Mouse (Mus musculus) stomach, embryonic 14.5 days (tissue): ENCODE measurements around the gene Siae. TPM values are rescaled to one million over a fixed set of nuclear protein-coding genes. Genes with fewer than 3 reads are reported as not detected.
A peak's percentile ranks its signal among the peaks of the same experiment; 100 is the strongest.

ENCODE experiments used
- ATAC-seq: fragments of 200-750 bp; cut with Nextera tagmentation; 2 replicates; pipeline ENCODE4 v1.8.0; 2017; ENCODE audit warnings: low read depth, moderate TSS enrichment; ENCODE audit not compliant: insufficient number of reproducible peaks, insufficient read depth, low FRiP score
- H3K27ac ChIP-seq: fragments of 300-500 bp; sonication (generic); 2 replicates; pipeline ENCODE4 v1.5.1; 2014; ENCODE audit warnings: mild to moderate bottlenecking, low read length, moderate library complexity, mixed read lengths
- H3K27me3 ChIP-seq: fragments of 300-500 bp; sonication (generic); 2 replicates; pipeline ENCODE4 v1.6.1; 2014; ENCODE audit warnings: low read length, control low read depth, mixed read lengths; ENCODE audit not compliant: control insufficient read depth, insufficient read depth
- H3K36me3 ChIP-seq: fragments of 300-500 bp; sonication (generic); 2 replicates; pipeline ENCODE4 v1.6.1; 2014; ENCODE audit warnings: mild to moderate bottlenecking, control low read depth, low read length, moderate library complexity, mixed read lengths; ENCODE audit not compliant: control insufficient read depth, insufficient read depth
- H3K4me1 ChIP-seq: fragments of 300-500 bp; sonication (generic); 2 replicates; pipeline ENCODE4 v1.6.1; 2014; ENCODE audit warnings: low read length, control low read depth, mixed read lengths; ENCODE audit not compliant: control insufficient read depth, insufficient read depth
- H3K4me2 ChIP-seq: fragments of 300-500 bp; sonication (generic); replicated peaks from 2 replicates; pipeline ENCODE4 v1.6.1; 2014; ENCODE audit warnings: low read depth, low read length, control low read depth
- H3K4me3 ChIP-seq: fragments of 300-500 bp; sonication (generic); 2 replicates; pipeline ENCODE4 v1.5.1; 2014; ENCODE audit warnings: low read depth, low read length, control low read depth
- H3K9ac ChIP-seq: fragments of 300-500 bp; sonication (generic); replicated peaks from 2 replicates; pipeline ENCODE4 v1.6.1; 2014; ENCODE audit warnings: low read depth, mild to moderate bottlenecking, control low read depth, low read length, moderate library complexity, mixed read lengths
- H3K9me3 ChIP-seq: fragments of 300-500 bp; sonication (generic); 2 replicates; pipeline ENCODE4 v1.6.1; 2016; ENCODE audit warnings: low read depth, low read length, control low read depth; ENCODE audit not compliant: control insufficient read depth
- WGBS: fragments of 180-500 bp; shearing (Covaris S2); extraction: QIAGEN DNeasy Blood & Tissue Kit; methylation state at CpG from one replicate; pipeline ENCODE4 v1.1.7; 2014; 5-methylcytosine and 5-hydroxymethylcytosine counted together
- polyA plus RNA-seq: library from polyadenylated mRNA; unstranded; fragments of >200 nt; fragmentation: Nextera tagmentation; extraction: Ambion mirVana; gene quantifications from 2 replicates; pipeline ENCODE4 v1.2.1, GENCODE M21; 2014

Siae gene
- polyA plus RNA-seq, 1 experiment from 2014 or later: 12.7 TPM

DNA sequence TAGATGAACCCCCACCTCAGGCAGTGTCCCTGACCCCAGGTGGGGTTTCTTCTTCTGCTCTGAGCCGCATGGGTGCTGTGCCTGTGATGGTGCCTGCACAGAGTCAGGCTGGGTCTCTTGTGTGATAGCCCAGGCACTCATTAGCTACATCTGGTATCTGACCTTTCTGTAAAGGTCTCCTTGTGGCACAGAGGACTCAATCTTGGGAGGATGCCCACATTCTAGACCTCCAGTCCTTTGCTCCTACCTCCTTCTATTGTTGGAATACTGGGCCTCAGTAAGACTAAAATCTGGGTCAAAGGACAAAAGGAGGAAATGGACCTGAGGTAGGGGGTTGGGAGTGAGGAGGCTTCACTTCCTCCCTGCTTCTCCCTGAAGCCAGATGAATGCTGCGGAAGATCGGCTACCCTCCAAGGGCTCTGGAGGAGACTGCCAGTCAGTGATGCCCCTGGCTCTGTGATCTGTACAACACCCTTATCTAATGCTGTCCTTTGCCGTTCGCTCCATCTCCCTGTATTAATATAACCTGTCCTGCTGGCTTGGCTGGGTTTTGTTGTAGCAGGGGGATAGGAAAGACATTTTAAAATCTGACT, 17.7 kb upstream of the Siae start:
- ATAC-seq: no peak
- 78% methylated on average over 5 of the region's 5 CpGs for WGBS
- no peak overlapping the region for H3K27ac ChIP-seq

DNA sequence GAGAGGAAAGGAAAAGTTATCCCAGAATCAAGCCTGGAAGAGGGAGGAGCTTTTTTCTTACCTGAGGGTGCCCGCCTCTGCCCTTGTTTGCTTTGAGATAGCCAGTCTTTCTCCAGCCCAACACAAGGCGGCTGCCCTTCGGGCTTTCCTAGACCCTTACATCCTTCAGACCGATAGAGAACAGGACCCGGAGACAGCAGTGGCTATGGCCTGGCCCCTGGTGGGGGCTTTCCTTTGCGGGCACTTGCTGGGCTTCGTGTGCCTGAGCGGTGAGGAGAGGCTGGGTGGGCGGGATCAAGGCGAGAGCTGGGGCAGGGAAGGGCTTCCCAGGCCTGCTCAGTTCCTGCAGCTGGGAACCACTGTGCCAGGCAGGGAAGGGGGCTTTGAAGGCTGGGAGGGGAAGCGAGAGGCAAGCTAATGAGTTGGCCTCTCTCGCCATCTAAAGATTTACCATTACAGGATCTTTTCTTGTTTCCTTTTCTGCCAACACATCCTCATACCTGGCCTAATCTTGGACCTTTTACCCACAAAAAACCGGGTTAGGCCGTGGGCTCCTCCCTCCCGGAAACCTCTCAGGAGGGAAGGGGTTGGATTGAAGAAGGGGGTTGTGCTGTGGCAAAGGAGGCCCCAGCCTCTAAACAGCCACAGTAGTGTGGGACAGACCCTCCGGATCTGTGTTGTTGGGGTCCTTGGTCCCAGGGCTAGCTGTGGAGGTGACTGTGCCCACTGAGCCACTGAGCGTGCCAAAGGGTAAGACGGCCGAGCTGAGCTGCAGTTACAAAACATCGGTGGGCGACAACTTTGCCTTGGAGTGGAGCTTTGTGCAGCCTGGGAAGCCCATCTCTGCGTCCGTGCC, 16.1 kb upstream of the Siae start, which contains the start of gene Vsig2:
Gene Vsig2, plus strand, starts transcription at position 86 of the 856 bp plus-strand sequence.
- no peak within 1 kb of the TSS; the same call in 1 of the 2 replicates for H3K27ac ChIP-seq
- no peak within 1 kb of the TSS for H3K9ac ChIP-seq
- no peaks in the 10 kb centered on the region; the same call in 1 of the 2 replicates for H3K4me1 ChIP-seq
- no peaks in the 10 kb centered on the region for H3K9me3 ChIP-seq
- peak; percentile 57 for ATAC-seq
- H3K36me3 ChIP-seq: no peaks in the 10 kb centered on the region
- H3K4me2 ChIP-seq: peak within 1 kb of the TSS; percentile 23; the same call in 1 of the 2 replicates
- peak within 1 kb of the TSS; percentile 12; the same call in 1 of the 2 replicates for H3K4me3 ChIP-seq
- H3K27me3 ChIP-seq: no peaks in the 10 kb centered on the region
- whole genome bisulfite sequencing: 61% methylated on average over 23 of the region's 23 CpGs

More for the DNA sequence above, 17.7 kb upstream of the Siae start:
- Histone ChIP-seq H3K27me3 (no peaks in the 10 kb centered on the region), H3K4me2 (no peak overlapping the region), H3K4me1 (no peaks in the 10 kb centered on the region), H3K9me3 (no peaks in the 10 kb centered on the region), H3K4me3 (no peak overlapping the region), H3K36me3 (no peaks in the 10 kb centered on the region), H3K9ac (no peak overlapping the region)

DNA sequence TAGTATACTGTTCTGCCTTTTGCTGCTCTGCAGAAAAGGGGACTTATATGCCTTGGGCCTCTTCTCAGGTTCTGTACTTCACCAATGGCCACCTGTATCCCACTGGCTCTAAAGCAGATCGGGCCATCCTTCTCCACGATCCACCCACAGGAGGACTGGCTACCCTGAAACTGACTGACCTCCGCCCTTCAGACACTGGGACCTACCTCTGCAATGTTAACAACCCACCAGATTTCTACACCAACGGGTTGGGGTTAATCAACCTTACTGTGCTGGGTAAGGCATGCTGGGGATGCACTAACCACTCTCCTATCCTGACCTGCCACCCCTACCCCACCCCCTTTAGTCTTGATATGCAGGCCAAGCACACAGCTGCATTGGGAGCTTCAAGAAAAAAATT, 15.3 kb upstream of the Siae start:
- H3K4me2 ChIP-seq: peak overlapping the region; percentile 23; the same call in 1 of the 2 replicates
- H3K36me3 ChIP-seq: no peaks in the 10 kb centered on the region
- no peak for ATAC-seq
- no peaks in the 10 kb centered on the region for H3K9me3 ChIP-seq
- 86% methylated on average over 4 of the region's 4 CpGs for WGBS
- no peak overlapping the region for H3K27ac ChIP-seq
- no peak overlapping the region for H3K9ac ChIP-seq
- H3K27me3 ChIP-seq: peaks cover 2% of the 10 kb centered on the region; the same call in 1 of the 2 replicates
- no peak overlapping the region for H3K4me3 ChIP-seq
- peaks cover 3% of the 10 kb centered on the region; the same call in 1 of the 2 replicates for H3K4me1 ChIP-seq

DNA sequence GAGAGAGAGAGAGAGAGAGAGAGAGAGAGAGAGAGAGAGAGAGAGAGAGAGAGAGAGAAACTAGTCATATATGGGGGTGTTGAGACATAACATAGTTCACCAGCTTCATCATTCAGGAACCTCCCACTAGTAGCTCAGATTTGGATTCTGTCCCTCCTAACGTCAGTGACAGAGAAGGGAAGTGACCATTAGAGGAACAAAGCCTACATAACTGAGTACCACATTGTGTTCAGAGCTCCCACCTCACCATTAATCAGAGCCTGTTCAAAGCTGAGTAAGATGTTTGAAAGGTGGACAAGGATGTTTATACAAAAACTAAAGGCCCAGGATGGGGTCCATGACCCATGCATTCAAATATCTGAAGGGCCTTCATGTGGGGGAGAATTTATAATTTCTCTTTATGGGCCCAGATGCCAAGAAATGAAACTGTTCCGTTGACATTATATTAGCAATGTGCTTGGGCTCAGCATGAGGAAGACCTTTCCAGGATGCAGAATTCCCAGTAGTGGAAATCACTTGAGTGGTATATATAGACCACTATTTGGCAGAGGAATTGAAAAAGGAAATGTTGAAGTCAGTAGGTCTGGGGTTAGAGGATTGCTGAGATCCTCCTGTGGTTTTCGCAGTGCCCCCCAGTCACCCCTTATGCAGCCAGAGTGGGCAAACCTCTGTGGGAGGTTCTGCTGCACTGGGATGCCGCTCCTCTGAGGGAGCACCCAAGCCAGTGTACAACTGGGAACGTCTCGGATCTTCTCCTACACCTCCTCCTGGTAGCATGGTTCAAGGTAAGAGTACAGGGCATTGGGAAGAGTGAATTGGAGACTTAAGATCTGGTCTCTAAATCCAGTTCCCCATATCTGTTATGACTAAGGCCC, 14.6 kb upstream of the Siae start:
- 70% methylated on average over 6 of the region's 6 CpGs for WGBS
- no peak overlapping the region for H3K27ac ChIP-seq
- no peak overlapping the region for H3K4me2 ChIP-seq
- no peak overlapping the region for H3K9ac ChIP-seq
- no peaks in the 10 kb centered on the region for H3K9me3 ChIP-seq
- no peak for ATAC-seq
- no peak overlapping the region for H3K4me3 ChIP-seq
- peaks cover 9% of the 10 kb centered on the region for H3K27me3 ChIP-seq
- H3K4me1 ChIP-seq: peaks cover 5% of the 10 kb centered on the region; the same call in 1 of the 2 replicates
- H3K36me3 ChIP-seq: no peaks in the 10 kb centered on the region

DNA sequence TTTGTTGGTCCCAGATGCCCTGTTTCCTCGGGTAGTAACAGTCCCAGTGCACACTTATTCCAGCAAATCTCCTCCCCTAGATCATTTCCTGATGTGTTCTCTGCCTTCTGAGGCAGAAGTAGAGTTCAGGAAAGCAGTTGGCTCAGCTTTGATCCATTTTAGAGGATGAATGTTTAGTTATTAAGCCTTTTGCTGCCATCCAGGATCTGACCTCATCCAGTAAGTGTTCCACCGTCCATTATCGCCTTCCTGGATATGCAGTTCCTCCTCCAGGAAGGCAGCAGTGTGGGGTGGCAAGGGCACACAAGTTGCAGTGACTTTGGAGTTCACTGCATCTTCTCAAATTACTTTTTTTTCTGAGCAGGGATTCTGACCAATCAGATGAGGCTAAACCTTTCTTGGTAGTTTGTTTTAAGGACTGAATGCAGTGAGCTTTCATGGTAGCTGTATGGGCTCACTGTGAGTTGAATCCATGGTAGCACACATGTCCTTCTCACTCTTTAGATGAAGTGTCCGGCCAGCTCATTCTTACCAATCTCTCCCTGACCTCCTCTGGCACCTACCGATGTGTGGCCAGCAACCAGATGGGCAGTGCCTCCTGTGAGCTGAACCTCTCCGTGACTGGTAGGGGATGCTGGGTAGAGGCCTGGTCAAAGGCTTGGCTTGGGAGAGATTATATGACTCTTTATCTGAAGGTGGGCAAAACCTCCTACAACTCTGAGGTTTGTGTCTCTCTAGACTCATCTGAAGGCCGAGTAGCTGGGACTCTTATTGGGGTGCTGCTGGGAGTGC, 13.5 kb upstream of the Siae start:
- H3K27ac ChIP-seq: no peak overlapping the region
- no peaks in the 10 kb centered on the region for H3K9me3 ChIP-seq
- H3K27me3 ChIP-seq: peaks cover 9% of the 10 kb centered on the region
- H3K9ac ChIP-seq: no peak overlapping the region
- no peak for ATAC-seq
- no peak overlapping the region for H3K4me2 ChIP-seq
- H3K36me3 ChIP-seq: no peaks in the 10 kb centered on the region
- H3K4me3 ChIP-seq: no peak overlapping the region
- WGBS: 63% methylated on average over 7 of the region's 7 CpGs
- H3K4me1 ChIP-seq: peaks cover 5% of the 10 kb centered on the region; the same call in 1 of the 2 replicates

DNA sequence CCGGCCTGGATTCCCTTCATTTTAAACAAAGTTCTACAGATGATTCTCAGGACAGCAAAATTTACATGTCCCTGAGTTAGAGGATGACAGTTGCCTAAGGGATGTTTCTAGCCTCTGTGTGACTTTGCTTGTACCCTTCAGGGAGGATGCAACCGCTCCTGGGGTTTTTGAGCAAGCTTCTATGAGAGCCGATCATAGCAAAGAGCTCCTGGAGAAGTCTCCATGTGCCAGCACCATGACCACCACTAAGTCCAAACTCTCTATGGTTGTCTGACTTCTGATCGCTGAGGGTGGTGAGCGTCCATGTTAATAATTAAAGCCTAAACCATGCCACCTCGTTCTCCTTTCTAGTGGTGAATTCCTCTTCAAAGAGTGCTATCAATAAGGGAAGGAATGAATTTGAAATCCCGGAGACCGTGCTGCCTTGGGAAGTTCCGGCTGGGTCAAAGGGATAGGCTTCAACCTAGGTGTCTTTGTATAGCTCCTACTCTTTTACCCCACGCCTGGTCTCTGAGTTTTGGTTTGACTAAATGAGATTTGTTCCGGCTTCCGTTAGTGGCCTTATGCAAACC, 11.5 kb upstream of the Siae start:
- WGBS: 31% methylated on average over 12 of the region's 12 CpGs
- 0 out of 2 replicates have a peak overlapping the region, but pooled peaks have one; percentile 25 for H3K9ac ChIP-seq
- peak overlapping the region; percentile 32 for H3K4me3 ChIP-seq
- H3K9me3 ChIP-seq: no peaks in the 10 kb centered on the region
- no peaks in the 10 kb centered on the region for H3K36me3 ChIP-seq
- H3K27ac ChIP-seq: no peak overlapping the region
- peak overlapping the region; percentile 53 for H3K4me2 ChIP-seq
- ATAC-seq: no peak
- H3K27me3 ChIP-seq: peaks cover 14% of the 10 kb centered on the region
- peaks cover 5% of the 10 kb centered on the region; the same call in 1 of the 2 replicates for H3K4me1 ChIP-seq

DNA sequence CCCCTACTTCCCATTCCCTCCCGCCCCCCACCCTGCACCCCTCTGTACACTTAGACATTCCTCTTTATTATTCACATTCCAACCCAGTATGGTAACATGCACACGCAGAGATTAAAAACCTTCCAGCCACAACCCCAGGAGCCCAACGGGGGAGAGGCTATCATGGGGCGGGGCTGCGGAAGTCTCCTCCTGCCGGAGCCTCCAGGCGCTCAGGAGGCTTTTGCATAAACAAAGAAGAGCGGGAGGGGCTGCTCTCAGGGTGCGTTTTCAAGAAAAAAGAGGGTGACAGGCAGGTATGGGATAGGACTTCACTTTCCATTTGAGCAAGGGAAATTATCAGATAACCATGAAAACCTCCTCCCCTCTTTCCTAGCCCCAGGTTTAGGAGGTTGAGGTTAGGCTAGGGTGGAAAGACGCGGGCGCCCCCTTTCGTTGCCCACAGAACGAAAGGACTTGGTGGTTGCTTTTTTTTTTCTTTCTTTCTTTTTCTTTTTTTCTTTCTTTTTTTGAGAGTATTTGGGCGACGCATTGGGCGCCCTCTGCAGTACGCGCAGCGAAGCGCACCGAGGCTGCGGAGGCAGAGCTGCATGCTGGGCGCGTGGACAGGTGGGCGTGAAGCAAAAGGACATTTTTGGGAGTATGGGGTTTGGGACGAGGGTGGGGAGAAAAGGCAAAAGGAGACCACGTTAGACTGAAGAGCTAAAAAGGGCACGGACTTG, 10.9 kb upstream of the Siae start:
- Histone ChIP-seq H3K9me3 (no peaks in the 10 kb centered on the region), H3K36me3 (no peaks in the 10 kb centered on the region), H3K4me3 (peak overlapping the region; percentile 32), H3K27me3 (peaks cover 14% of the 10 kb centered on the region), H3K4me2 (peak overlapping the region; percentile 53), H3K4me1 (peaks cover 5% of the 10 kb centered on the region; the same call in 1 of the 2 replicates), H3K9ac (0 out of 2 replicates have a peak overlapping the region, but pooled peaks have one; percentile 25), H3K27ac (no peak overlapping the region)
- ATAC-seq: peak; percentile 65
- whole genome bisulfite sequencing: 1% methylated on average over 29 of the region's 29 CpGs
